Mouse (Mus musculus): ENCODE results near the gene Tmem91. TPM values are rescaled to one million over a fixed set of nuclear protein-coding genes. Genes with fewer than 3 reads are reported as not detected.

Gene Tmem91
- total RNA-seq, 1 experiment from 2014 or later = not detected

- ATAC-seq (replicated peaks in 1 of 2; ENCODE audit: insufficient read depth in 1 of 2, low FRiP score in 2 of 2, low TSS enrichment in 1 of 2, low read depth in 1 of 2, poor library complexity in 2 of 2, severe bottlenecking in 2 of 2) = no peak
These were observed 55.3 kb downstream of the Tmem91 start for GRCm38 (mm10) chr7:25619722-25619991.

Other genes starting within 250 kb of the Tmem91 start
- 9.5 and 22.0 TPM in 2 replicates for gene Ceacam1, start 197.6 kb downstream of the Tmem91 start, total RNA-seq (2017)
- gene Ceacam2, start 135.3 kb downstream of the Tmem91 start, total RNA-seq (2017) = not detected in 2 replicates
- not detected in 2 replicates for gene Erich4, start 59.3 kb downstream of the Tmem91 start, total RNA-seq (2017)
- gene Dmac2, start 55.8 kb downstream of the Tmem91 start, total RNA-seq (2017) = 33.7 and 50.9 TPM in 2 replicates
- gene B3gnt8, start 48.5 kb downstream of the Tmem91 start, total RNA-seq (2017) = 1.8 and 4.7 TPM in 2 replicates
- gene Bckdha, start 16.2 kb downstream of the Tmem91 start, total RNA-seq (2017) = 33.2 and 61.3 TPM in 2 replicates
- 32.5 and 48.8 TPM in 2 replicates for gene Exosc5, start 16.0 kb downstream of the Tmem91 start, total RNA-seq (2017)
- 46.3 and 70.6 TPM in 2 replicates for gene B9d2, start 5.6 kb upstream of the Tmem91 start, total RNA-seq (2017)
- 46.0 and 50.7 TPM in 2 replicates for gene Tgfb1, start 11.8 kb upstream of the Tmem91 start, total RNA-seq (2017)
- 16.7 and 18.9 TPM in 2 replicates for gene Ccdc97, start 43.9 kb upstream of the Tmem91 start, total RNA-seq (2017)
- 137 TPM in 2 replicates for gene Hnrnpul1, start 79.6 kb upstream of the Tmem91 start, total RNA-seq (2017)
- gene Axl, start 113.5 kb upstream of the Tmem91 start, total RNA-seq (2017) = 6.2 and 16.9 TPM in 2 replicates
- not detected in 2 replicates for gene Cyp2s1, start 141.7 kb upstream of the Tmem91 start, total RNA-seq (2017)
- gene Cyp2b10, start 222.5 kb upstream of the Tmem91 start, total RNA-seq (2017) = not detected in 2 replicates